Mouse (Mus musculus): ENCODE measurements around the gene Mki67.

- TF ChIP-seq GATA1 (IDR thresholded peaks at IDR 0.05; ENCODE audit: low read length) (no peak), TAL1 (IDR thresholded peaks at IDR 0.05; ENCODE audit: low read length) (no peak)
Measured at GRCm38 (mm10) chr7:135684938-135685337, 31.2 kb downstream of the Mki67 start.

All from erythroblast, embryonic 14.5 days (primary cell).